In genomic region chr19:5609171-5609546, GRCm38 (mm10) we compare ENCODE assay signal across 9 mouse cellular contexts. TPM values are rescaled to one million over a fixed set of nuclear protein-coding genes. Genes with fewer than 3 reads are reported as not detected.
DNase-seq lines count a peak whose midpoint lies in the region; ATAC-seq and TF ChIP-seq lines count a peak whose summit lies in the region.
"Had no signal": no experiment of that assay in that cellular context is flagged by ENCODE, and none has a peak within 500 bp of the region (broad histone marks: within the 10 kb centered on the region; RNA-seq: fewer than 3 reads in every experiment).

No protein-coding gene starts in this region.

- no peaks in the 10 kb centered on the region for H3K9me3 ChIP-seq in kidney, embryonic 16.5 days (ENCODE audit: low read length)
- no peaks in the 10 kb centered on the region for H3K9me3 ChIP-seq in hindbrain, embryonic 12.5 days (replicated peaks)
- no peaks in the 10 kb centered on the region for H3K9me3 ChIP-seq in midbrain, embryonic 13.5 days

- WGBS in kidney, embryonic 16.5 days, result 56% methylated on average over 10 of the region's 10 CpGs
- 56% methylated on average over 10 of the region's 10 CpGs for WGBS in bone marrow, adult 2 months
- 65% methylated on average over 10 of the region's 10 CpGs for WGBS in hindbrain, embryonic 12.5 days
- WGBS in midbrain, embryonic 13.5 days, result 57% methylated on average over 10 of the region's 10 CpGs

- ATAC-seq in kidney, embryonic 16.5 days (ENCODE audit: low FRiP score, low TSS enrichment), result no peak
- no peak for ATAC-seq in hindbrain, embryonic 12.5 days (ENCODE audit: low FRiP score)
- 0 out of 2 replicates have a peak, but pooled peaks have one; percentile 0 for ATAC-seq in midbrain, embryonic 13.5 days

- TF ChIP-seq CTCF in bone marrow, adult 2 months (IDR thresholded peaks at IDR 0.05; ENCODE audit: control insufficient read depth, insufficient read depth, low read length), result no peak

- no peak for DNase-seq in kidney, postnatal 14 days
- no peak for DNase-seq in cerebellum, postnatal 4 days (ENCODE audit: low spot score in 2 of 2)
- no peak for DNase-seq in cerebellum, adult 11 months
- DNase-seq in gastrocnemius, postnatal 4 days (ENCODE audit: low spot score in 2 of 2), result no peak

- TF ChIP-seq POLR2A in bone marrow, adult 2 months (IDR thresholded peaks at IDR 0.05; ENCODE audit: borderline replicate concordance, control insufficient read depth, low read depth, low read length), result no peak

- peaks cover 14% of the 10 kb centered on the region for H3K4me1 ChIP-seq in kidney, embryonic 16.5 days (ENCODE audit: insufficient read depth, low read length)
- peaks cover 2% of the 10 kb centered on the region; the same call in 1 of the 2 replicates for H3K4me1 ChIP-seq in bone marrow, adult 2 months (ENCODE audit: control insufficient read depth, insufficient read depth, low read length)
- H3K4me1 ChIP-seq in hindbrain, embryonic 12.5 days, result peaks cover 25% of the 10 kb centered on the region
- peaks cover 24% of the 10 kb centered on the region for H3K4me1 ChIP-seq in midbrain, embryonic 13.5 days (replicated peaks)

- H3K27me3 ChIP-seq in kidney, embryonic 16.5 days (ENCODE audit: insufficient read depth, low read length), result no peaks in the 10 kb centered on the region
- H3K27me3 ChIP-seq in hindbrain, embryonic 12.5 days, result peaks cover 4% of the 10 kb centered on the region; the same call in 1 of the 2 replicates
- peaks cover 4% of the 10 kb centered on the region; the same call in 1 of the 2 replicates for H3K27me3 ChIP-seq in midbrain, embryonic 13.5 days

- peak overlapping the region; percentile 98 for H3K27ac ChIP-seq in kidney, embryonic 16.5 days (ENCODE audit: low read length)
- peak overlapping the region; percentile 81 for H3K27ac ChIP-seq in bone marrow, adult 2 months (ENCODE audit: control insufficient read depth, insufficient read depth, low read depth, low read length, poor library complexity)
- H3K27ac ChIP-seq in hindbrain, embryonic 12.5 days, result peak overlapping the region; percentile 98
- H3K27ac ChIP-seq in midbrain, embryonic 13.5 days, result peak overlapping the region; percentile 97

- H3K4me3 ChIP-seq in kidney, embryonic 16.5 days (ENCODE audit: low read length), result peak overlapping the region; percentile 65
- peak overlapping the region; percentile 75 for H3K4me3 ChIP-seq in bone marrow, adult 2 months (replicated peaks; ENCODE audit: control insufficient read depth, low read depth, low read length)
- peak overlapping the region; percentile 70 for H3K4me3 ChIP-seq in hindbrain, embryonic 12.5 days
- H3K4me3 ChIP-seq in midbrain, embryonic 13.5 days (replicated peaks), result peak overlapping the region; percentile 63

- peaks cover 45% of the 10 kb centered on the region for H3K36me3 ChIP-seq in kidney, embryonic 16.5 days (ENCODE audit: insufficient read depth, low read length)
- peaks cover 48% of the 10 kb centered on the region for H3K36me3 ChIP-seq in hindbrain, embryonic 12.5 days
- H3K36me3 ChIP-seq in midbrain, embryonic 13.5 days, result peaks cover 45% of the 10 kb centered on the region

- peak overlapping the region; percentile 65 for H3K4me2 ChIP-seq in kidney, embryonic 16.5 days (replicated peaks; ENCODE audit: low read depth, low read length)
- H3K4me2 ChIP-seq in hindbrain, embryonic 12.5 days (replicated peaks), result peak overlapping the region; percentile 72
- H3K4me2 ChIP-seq in midbrain, embryonic 13.5 days (replicated peaks), result peak overlapping the region; percentile 77

- H3K9ac ChIP-seq in kidney, embryonic 16.5 days (replicated peaks; ENCODE audit: low read length), result peak overlapping the region; percentile 85
- peak overlapping the region; percentile 78 for H3K9ac ChIP-seq in hindbrain, embryonic 12.5 days
- H3K9ac ChIP-seq in midbrain, embryonic 13.5 days (replicated peaks), result peak overlapping the region; percentile 82

RNA-seq across cellular contexts. Expression of gene Kat5, which starts 0.9 kb away (rescaled TPM):
- polyA plus RNA-seq in kidney, embryonic 16.5 days (2015; fragmentation: Nextera tagmentation; extraction: Ambion mirVana), result 56.1 and 57.4 TPM in 2 replicates
- 41.5 and 87.3 TPM in 2 replicates for polyA plus RNA-seq in bone marrow, adult 2 months (2011; ENCODE audit: insufficient read depth, insufficient read length, low replicate concordance, missing spikeins)
- polyA plus RNA-seq in hindbrain, embryonic 12.5 days (2016; fragmentation: Nextera tagmentation; extraction: Ambion mirVana), result 73.2 and 76.5 TPM in 2 replicates
- polyA plus RNA-seq in midbrain, embryonic 13.5 days (2015; fragmentation: Nextera tagmentation; extraction: Ambion mirVana), result 82.3 and 89.3 TPM in 2 replicates
- 10 to 100 TPM; 50.1 to 54.4 TPM for total RNA-seq in gastrocnemius, postnatal 4 days (2021)

RNA-seq across cellular contexts. Expression of gene Rnaseh2c, which starts 7.5 kb away (rescaled TPM):
- 133 and 146 TPM in 2 replicates for polyA plus RNA-seq in kidney, embryonic 16.5 days (2015; fragmentation: Nextera tagmentation; extraction: Ambion mirVana)
- 68.6 and 132 TPM in 2 replicates for polyA plus RNA-seq in bone marrow, adult 2 months (2011; ENCODE audit: insufficient read depth, insufficient read length, low replicate concordance, missing spikeins)
- polyA plus RNA-seq in hindbrain, embryonic 12.5 days (2016; fragmentation: Nextera tagmentation; extraction: Ambion mirVana), result 114 and 126 TPM in 2 replicates
- 91.3 and 98.9 TPM in 2 replicates for polyA plus RNA-seq in midbrain, embryonic 13.5 days (2015; fragmentation: Nextera tagmentation; extraction: Ambion mirVana)
- 10 to 100 TPM; 55.2 to 67.2 TPM for total RNA-seq in gastrocnemius, postnatal 4 days (2021)

RNA-seq across cellular contexts. Expression of gene Rela, which starts 28.1 kb away (rescaled TPM):
- 56.9 and 58.3 TPM in 2 replicates for polyA plus RNA-seq in kidney, embryonic 16.5 days (2015; fragmentation: Nextera tagmentation; extraction: Ambion mirVana)
- 17.3 and 36.3 TPM in 2 replicates for polyA plus RNA-seq in bone marrow, adult 2 months (2011; ENCODE audit: insufficient read depth, insufficient read length, low replicate concordance, missing spikeins)
- 38.4 and 41.5 TPM in 2 replicates for polyA plus RNA-seq in hindbrain, embryonic 12.5 days (2016; fragmentation: Nextera tagmentation; extraction: Ambion mirVana)
- 30.9 and 35.4 TPM in 2 replicates for polyA plus RNA-seq in midbrain, embryonic 13.5 days (2015; fragmentation: Nextera tagmentation; extraction: Ambion mirVana)
- 10 to 100 TPM; 35.9 to 39.1 TPM for total RNA-seq in gastrocnemius, postnatal 4 days (2021)

RNA-seq across cellular contexts. Expression of gene Ap5b1, which starts 41.3 kb away (rescaled TPM):
- 10.9 and 11.5 TPM in 2 replicates for polyA plus RNA-seq in kidney, embryonic 16.5 days (2015; fragmentation: Nextera tagmentation; extraction: Ambion mirVana)
- polyA plus RNA-seq in bone marrow, adult 2 months (2011; ENCODE audit: insufficient read depth, insufficient read length, low replicate concordance, missing spikeins), result 7.4 and 12.4 TPM in 2 replicates
- polyA plus RNA-seq in hindbrain, embryonic 12.5 days (2016; fragmentation: Nextera tagmentation; extraction: Ambion mirVana), result 2.6 and 3.2 TPM in 2 replicates
- 2.0 and 2.3 TPM in 2 replicates for polyA plus RNA-seq in midbrain, embryonic 13.5 days (2015; fragmentation: Nextera tagmentation; extraction: Ambion mirVana)
- 1 to 10 TPM; 3.1 to 3.2 TPM for total RNA-seq in gastrocnemius, postnatal 4 days (2021)

RNA-seq across cellular contexts. Expression of gene Ovol1, which starts 48.7 kb away (rescaled TPM):
- polyA plus RNA-seq in kidney, embryonic 16.5 days (2015; fragmentation: Nextera tagmentation; extraction: Ambion mirVana), result 17.2 and 18.9 TPM in 2 replicates
- polyA plus RNA-seq in bone marrow, adult 2 months (2011; ENCODE audit: insufficient read depth, insufficient read length, low replicate concordance, missing spikeins), result not detected in 2 replicates
- polyA plus RNA-seq in hindbrain, embryonic 12.5 days (2016; fragmentation: Nextera tagmentation; extraction: Ambion mirVana), result 0.18 and 0.19 TPM in 2 replicates
- polyA plus RNA-seq in midbrain, embryonic 13.5 days (2015; fragmentation: Nextera tagmentation; extraction: Ambion mirVana), result 0.14 TPM in 1 of 2 replicates, not detected in the other
- total RNA-seq in gastrocnemius, postnatal 4 days (2021), result not detected
- total RNA-seq: layer of hippocampus, postnatal 36 days had no signal
